Mouse (Mus musculus) neural tube, embryonic 15.5 days (tissue): Measurements from ENCODE around the gene Sdccag8. TPM values are rescaled to one million over a fixed set of nuclear protein-coding genes. Genes with fewer than 3 reads are reported as not detected.
A peak's percentile ranks its signal among the peaks of the same experiment; 100 is the strongest.

Source experiments
- ATAC-seq: fragments of 200-750 bp; cut with Nextera tagmentation; 2 replicates; pipeline ENCODE4 v1.8.0; 2017; ENCODE audit warnings: mild to moderate bottlenecking, moderate TSS enrichment, moderate library complexity; ENCODE audit not compliant: low FRiP score
- H3K27ac ChIP-seq: fragments of 300-500 bp; sonication (generic); replicated peaks from 2 replicates; pipeline ENCODE4 v1.5.1; 2015; ENCODE audit warnings: mild to moderate bottlenecking, inconsistent platforms
- H3K27me3 ChIP-seq: fragments of 300-500 bp; sonication (generic); replicated peaks from 2 replicates; pipeline ENCODE4 v1.6.1; 2015; ENCODE audit warnings: inconsistent platforms
- H3K36me3 ChIP-seq: fragments of 300-500 bp; sonication (generic); 2 replicates; pipeline ENCODE4 v1.6.1; 2015; ENCODE audit warnings: inconsistent platforms
- H3K4me1 ChIP-seq: fragments of 300-500 bp; sonication (generic); 2 replicates; pipeline ENCODE4 v1.6.1; 2015; ENCODE audit warnings: inconsistent platforms
- H3K4me2 ChIP-seq: fragments of 300-500 bp; sonication (generic); 2 replicates; pipeline ENCODE4 v1.6.1; 2015; ENCODE audit warnings: inconsistent platforms, mild to moderate bottlenecking, moderate library complexity
- H3K4me3 ChIP-seq: fragments of 300-500 bp; sonication (generic); replicated peaks from 2 replicates; pipeline ENCODE4 v1.5.1; 2015; ENCODE audit warnings: mild to moderate bottlenecking, inconsistent platforms
- H3K9ac ChIP-seq: fragments of 300-500 bp; sonication (generic); replicated peaks from 2 replicates; pipeline ENCODE4 v1.6.1; 2015; ENCODE audit warnings: mild to moderate bottlenecking, inconsistent platforms
- H3K9me3 ChIP-seq: fragments of 300-500 bp; sonication (generic); replicated peaks from 2 replicates; pipeline ENCODE4 v1.6.1; 2016; ENCODE audit warnings: inconsistent platforms
- WGBS: fragments of 180-500 bp; shearing (Covaris S2); methylation state at CpG from one replicate; pipeline ENCODE4 v1.1.7; 2015; ENCODE audit warnings: mixed read lengths; 5-methylcytosine and 5-hydroxymethylcytosine counted together
- polyA plus RNA-seq: library from polyadenylated mRNA; unstranded; fragments of >200 nt; fragmentation: Nextera tagmentation; extraction: Ambion mirVana; gene quantifications from 2 replicates; pipeline ENCODE4 v1.2.1, GENCODE M21; 2015

The Sdccag8 gene
- polyA plus RNA-seq, 1 experiment from 2014 or later: 20.5 TPM

GRCm38 (mm10) chr1:177019668-177020067 lies 205.2 kb downstream of the Sdccag8 start:
- Histone ChIP-seq H3K9ac (no peak overlapping the region), H3K4me2 (no peak overlapping the region), H3K36me3 (peaks cover 9% of the 10 kb centered on the region), H3K27me3 (no peaks in the 10 kb centered on the region), H3K4me1 (peaks cover 13% of the 10 kb centered on the region; the same call in 1 of the 2 replicates), H3K27ac (no peak overlapping the region), H3K9me3 (no peaks in the 10 kb centered on the region), H3K4me3 (no peak overlapping the region)
- 98% methylated on average over 5 of the region's 5 CpGs for WGBS
- ATAC-seq: no peak

- Histone ChIP-seq H3K4me1 (no peaks in the 10 kb centered on the region), H3K4me2 (no peak overlapping the region), H3K27ac (no peak overlapping the region), H3K36me3 (peaks cover 14% of the 10 kb centered on the region), H3K9ac (no peak overlapping the region), H3K4me3 (no peak overlapping the region), H3K9me3 (no peaks in the 10 kb centered on the region), H3K27me3 (no peaks in the 10 kb centered on the region)
- WGBS: 85% methylated on average over 3 of the region's 3 CpGs
- ATAC-seq: no peak
Measured at GRCm38 (mm10) chr1:177022751-177023150, 208.3 kb downstream of the Sdccag8 start.

GRCm38 (mm10) chr1:177027706-177028105 lies 213.2 kb downstream of the Sdccag8 start:
- ATAC-seq: no peak
- no peaks in the 10 kb centered on the region for H3K9me3 ChIP-seq
- H3K9ac ChIP-seq: no peak overlapping the region
- H3K36me3 ChIP-seq: peaks cover 17% of the 10 kb centered on the region
- H3K4me2 ChIP-seq: no peak overlapping the region
- H3K4me1 ChIP-seq: 0 out of 2 replicates have a peak, but pooled peaks cover 2% of the 10 kb centered on the region
- H3K4me3 ChIP-seq: no peak overlapping the region
- WGBS: 81% methylated on average over 3 of the region's 3 CpGs
- no peaks in the 10 kb centered on the region for H3K27me3 ChIP-seq
- H3K27ac ChIP-seq: 0 out of 2 replicates have a peak overlapping the region, but pooled peaks have one; percentile 23

GRCm38 (mm10) chr1:177029032-177029431 lies 214.6 kb downstream of the Sdccag8 start:
- Histone ChIP-seq H3K27me3 (no peaks in the 10 kb centered on the region), H3K4me1 (0 out of 2 replicates have a peak, but pooled peaks cover 2% of the 10 kb centered on the region), H3K36me3 (peaks cover 9% of the 10 kb centered on the region; the same call in 1 of the 2 replicates), H3K9me3 (no peaks in the 10 kb centered on the region), H3K9ac (no peak overlapping the region), H3K4me3 (no peak overlapping the region), H3K4me2 (no peak overlapping the region), H3K27ac (no peak overlapping the region)
- 78% methylated on average over 2 of the region's 2 CpGs for WGBS
- no peak for ATAC-seq

- no peaks in the 10 kb centered on the region for H3K9me3 ChIP-seq
- no peaks in the 10 kb centered on the region for H3K27me3 ChIP-seq
- H3K9ac ChIP-seq: no peak overlapping the region
- 51% methylated on average over 3 of the region's 3 CpGs for WGBS
- peaks cover 3% of the 10 kb centered on the region; the same call in 1 of the 2 replicates for H3K36me3 ChIP-seq
- no peak overlapping the region for H3K27ac ChIP-seq
- ATAC-seq: no peak
- H3K4me1 ChIP-seq: 0 out of 2 replicates have a peak, but pooled peaks cover 2% of the 10 kb centered on the region
- no peak overlapping the region for H3K4me3 ChIP-seq
- no peak overlapping the region for H3K4me2 ChIP-seq
Measured at GRCm38 (mm10) chr1:177030669-177031068, 216.2 kb downstream of the Sdccag8 start.

GRCm38 (mm10) chr1:177031196-177031595 lies 216.7 kb downstream of the Sdccag8 start:
- peaks cover 3% of the 10 kb centered on the region; the same call in 1 of the 2 replicates for H3K36me3 ChIP-seq
- no peak for ATAC-seq
- H3K4me3 ChIP-seq: no peak overlapping the region
- WGBS: 95% methylated on average over 1 of the region's 1 CpGs
- H3K4me2 ChIP-seq: no peak overlapping the region
- H3K27me3 ChIP-seq: no peaks in the 10 kb centered on the region
- no peak overlapping the region for H3K27ac ChIP-seq
- no peak overlapping the region for H3K9ac ChIP-seq
- H3K4me1 ChIP-seq: 0 out of 2 replicates have a peak, but pooled peaks cover 2% of the 10 kb centered on the region
- H3K9me3 ChIP-seq: no peaks in the 10 kb centered on the region

GRCm38 (mm10) chr1:177032233-177032632 lies 217.8 kb downstream of the Sdccag8 start:
- 0 out of 2 replicates have a peak, but pooled peaks cover 2% of the 10 kb centered on the region for H3K4me1 ChIP-seq
- H3K36me3 ChIP-seq: peaks cover 3% of the 10 kb centered on the region; the same call in 1 of the 2 replicates
- ATAC-seq: no peak
- no peaks in the 10 kb centered on the region for H3K27me3 ChIP-seq
- H3K9ac ChIP-seq: no peak overlapping the region
- no peak overlapping the region for H3K4me3 ChIP-seq
- WGBS: 0% methylated on average over 1 of the region's 1 CpGs
- H3K9me3 ChIP-seq: no peaks in the 10 kb centered on the region
- no peak overlapping the region for H3K27ac ChIP-seq
- H3K4me2 ChIP-seq: no peak overlapping the region

- WGBS: 80% methylated on average over 2 of the region's 2 CpGs
- Histone ChIP-seq H3K9me3 (no peaks in the 10 kb centered on the region), H3K27ac (no peak overlapping the region), H3K4me2 (no peak overlapping the region), H3K36me3 (peaks cover 3% of the 10 kb centered on the region; the same call in 1 of the 2 replicates), H3K4me3 (no peak overlapping the region), H3K9ac (no peak overlapping the region), H3K27me3 (no peaks in the 10 kb centered on the region), H3K4me1 (no peaks in the 10 kb centered on the region)
- ATAC-seq: no peak
Measured at GRCm38 (mm10) chr1:177035460-177035859, 221.0 kb downstream of the Sdccag8 start.

GRCm38 (mm10) chr1:177038383-177038782 lies 223.9 kb downstream of the Sdccag8 start:
- Histone ChIP-seq H3K4me2 (no peak overlapping the region), H3K4me1 (no peaks in the 10 kb centered on the region), H3K9ac (no peak overlapping the region), H3K4me3 (no peak overlapping the region), H3K27me3 (no peaks in the 10 kb centered on the region), H3K27ac (no peak overlapping the region), H3K36me3 (no peaks in the 10 kb centered on the region), H3K9me3 (no peaks in the 10 kb centered on the region)
- 40% methylated on average over 2 of the region's 2 CpGs for WGBS
- ATAC-seq: no peak

GRCm38 (mm10) chr1:177039093-177039674 lies 224.7 kb downstream of the Sdccag8 start:
- Histone ChIP-seq H3K27ac (no peak overlapping the region), H3K27me3 (no peaks in the 10 kb centered on the region), H3K36me3 (no peaks in the 10 kb centered on the region), H3K4me1 (no peaks in the 10 kb centered on the region), H3K4me3 (no peak overlapping the region), H3K9me3 (no peaks in the 10 kb centered on the region), H3K9ac (no peak overlapping the region), H3K4me2 (no peak overlapping the region)
- 68% methylated on average over 6 of the region's 6 CpGs for WGBS
- ATAC-seq: no peak

- ATAC-seq: no peak
- Histone ChIP-seq H3K4me1 (no peaks in the 10 kb centered on the region), H3K9ac (no peak overlapping the region), H3K36me3 (no peaks in the 10 kb centered on the region), H3K9me3 (no peaks in the 10 kb centered on the region), H3K4me2 (no peak overlapping the region), H3K27ac (no peak overlapping the region), H3K27me3 (no peaks in the 10 kb centered on the region), H3K4me3 (no peak overlapping the region)
- WGBS: 31% methylated on average over 4 of the region's 4 CpGs
Measured at GRCm38 (mm10) chr1:177040058-177040457, 225.6 kb downstream of the Sdccag8 start.

GRCm38 (mm10) chr1:177045885-177046284 lies 231.4 kb downstream of the Sdccag8 start:
- Histone ChIP-seq H3K9me3 (no peaks in the 10 kb centered on the region), H3K9ac (no peak overlapping the region), H3K4me1 (no peaks in the 10 kb centered on the region), H3K27ac (no peak overlapping the region), H3K4me3 (no peak overlapping the region), H3K4me2 (no peak overlapping the region), H3K27me3 (no peaks in the 10 kb centered on the region), H3K36me3 (no peaks in the 10 kb centered on the region; the same call in 1 of the 2 replicates)
- no peak for ATAC-seq
